Mouse (Mus musculus): ENCODE data around the gene Mgat5.

Mgat5 gene

DNA sequence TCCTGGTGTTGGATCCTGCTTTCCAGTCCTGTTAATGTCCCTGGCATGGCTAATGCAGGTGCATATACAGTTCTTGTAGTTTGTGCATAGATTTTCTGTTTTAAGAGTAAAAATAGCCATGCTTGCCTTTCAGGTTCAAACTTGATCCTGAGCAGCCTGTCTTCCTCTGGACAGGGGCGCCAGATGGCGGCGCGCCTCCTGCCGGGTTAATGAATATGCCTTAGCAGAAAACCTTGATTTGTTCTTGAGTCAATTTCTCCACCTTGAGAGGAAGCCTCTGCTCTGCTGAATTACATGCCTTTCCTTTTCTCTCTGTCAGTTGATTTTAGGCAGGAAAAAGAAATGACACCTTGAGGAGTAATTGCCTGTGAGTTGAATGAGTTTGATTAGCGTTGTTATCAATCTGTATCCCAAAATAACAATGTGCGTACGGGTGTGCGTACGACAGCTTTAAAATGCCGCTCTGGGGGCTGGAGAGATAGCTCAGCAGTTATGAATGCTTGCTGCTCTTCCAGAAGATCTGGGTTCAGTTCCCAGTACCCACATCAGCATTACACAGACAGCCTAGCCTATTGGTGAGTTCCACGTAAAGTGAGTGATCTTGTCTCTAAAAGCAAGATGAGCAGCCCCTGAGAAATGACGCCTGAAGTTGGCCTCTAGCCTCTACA is 57.5 kb downstream of the Mgat5 start:
- no peak for DNase-seq

DNA sequence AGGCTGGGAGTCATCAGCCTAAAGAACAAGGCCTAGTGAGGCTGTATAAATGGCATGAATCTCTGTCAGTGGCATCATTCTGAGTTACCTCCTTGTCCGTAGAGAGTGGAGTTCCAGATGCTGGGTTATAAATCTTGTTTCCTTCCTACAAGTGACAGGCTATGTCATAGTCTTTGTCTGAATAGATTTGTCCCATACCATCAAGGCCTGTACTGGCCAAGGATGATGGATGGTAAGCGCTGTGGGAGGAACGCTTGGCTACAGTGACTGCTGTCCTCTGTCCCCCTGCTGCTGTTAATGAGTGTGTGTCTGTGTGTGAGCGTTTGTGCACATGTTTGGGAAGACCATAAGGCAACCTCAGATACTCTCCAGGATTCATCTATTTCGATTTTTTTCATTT is 63.2 kb downstream of the Mgat5 start:
- DNase-seq: no peak

DNA sequence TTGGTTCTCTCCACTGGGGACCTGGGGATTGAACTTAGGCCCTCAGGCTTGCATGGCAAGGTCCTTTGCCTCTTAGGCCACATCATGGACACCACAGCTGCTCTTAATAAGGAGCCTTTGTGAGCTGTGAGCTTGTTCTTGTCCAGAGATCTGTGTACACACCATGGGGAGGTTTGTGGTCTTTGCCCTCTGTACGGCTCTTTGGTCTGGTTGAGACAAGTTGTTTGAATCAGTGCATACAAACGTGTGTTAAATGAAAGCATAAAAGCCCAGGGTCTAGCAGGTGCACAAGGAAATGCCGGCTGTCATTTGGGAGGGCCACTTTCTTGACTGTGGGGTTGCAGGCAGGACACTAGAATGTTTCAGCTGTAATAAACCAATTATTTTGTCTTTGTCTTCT is 64.5 kb downstream of the Mgat5 start:
- DNase-seq: no peak

DNA sequence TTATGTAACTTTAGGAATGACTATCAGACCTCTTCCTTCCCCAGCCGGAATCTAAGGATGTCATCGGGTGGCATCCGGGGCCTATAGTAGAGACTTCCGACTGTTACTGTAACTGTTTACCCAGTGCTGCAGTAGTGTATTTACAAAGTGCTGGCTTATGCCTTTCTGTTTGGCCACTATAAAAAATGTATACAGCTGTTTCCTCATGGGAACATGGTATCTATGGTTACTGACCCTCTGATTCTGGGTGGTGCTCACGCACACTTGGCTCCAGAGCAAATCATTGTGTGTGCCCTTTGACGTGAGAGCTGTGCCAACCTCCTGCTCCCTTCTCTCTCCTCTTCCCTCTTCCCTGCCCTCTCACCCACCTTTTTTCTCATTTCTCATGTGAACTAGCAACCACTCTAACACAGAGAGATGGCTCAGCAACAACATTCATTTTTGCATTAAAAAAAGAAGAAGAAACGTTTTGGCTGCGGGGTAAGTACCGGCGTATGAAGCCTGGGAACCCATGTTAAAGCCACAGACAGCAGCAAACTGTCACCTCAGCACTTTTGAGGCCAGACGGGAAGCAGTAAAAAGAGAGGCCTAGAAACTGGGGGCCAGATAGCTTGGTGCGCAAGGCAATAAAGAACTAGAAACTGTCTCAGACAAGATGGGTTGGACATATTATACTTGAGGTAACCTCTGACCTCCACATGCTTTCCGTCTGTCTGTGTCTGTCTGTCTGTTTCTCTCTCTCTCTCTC is 65.6 kb downstream of the Mgat5 start:
- DNase-seq: peak; percentile 51

DNA sequence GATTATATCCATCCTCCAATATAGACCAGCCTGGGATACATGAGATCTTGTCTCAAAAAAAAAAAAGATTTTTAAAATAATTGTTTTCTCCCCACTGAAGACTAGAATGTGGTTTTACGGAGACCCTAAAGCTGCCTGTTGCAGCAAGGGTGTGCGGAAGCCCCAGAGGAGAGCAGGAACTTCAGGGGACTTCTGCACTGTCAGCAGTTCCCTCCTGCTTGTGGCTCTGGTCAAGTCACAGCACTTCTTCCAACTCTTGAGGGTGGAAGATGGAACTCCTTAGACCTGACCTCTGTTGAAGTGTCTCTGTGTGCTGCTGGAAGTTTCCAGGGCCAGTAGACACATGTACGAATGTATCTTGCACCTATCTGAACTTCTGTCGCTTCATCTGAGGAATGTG is 66.3 kb downstream of the Mgat5 start:
- DNase-seq: no peak

DNA sequence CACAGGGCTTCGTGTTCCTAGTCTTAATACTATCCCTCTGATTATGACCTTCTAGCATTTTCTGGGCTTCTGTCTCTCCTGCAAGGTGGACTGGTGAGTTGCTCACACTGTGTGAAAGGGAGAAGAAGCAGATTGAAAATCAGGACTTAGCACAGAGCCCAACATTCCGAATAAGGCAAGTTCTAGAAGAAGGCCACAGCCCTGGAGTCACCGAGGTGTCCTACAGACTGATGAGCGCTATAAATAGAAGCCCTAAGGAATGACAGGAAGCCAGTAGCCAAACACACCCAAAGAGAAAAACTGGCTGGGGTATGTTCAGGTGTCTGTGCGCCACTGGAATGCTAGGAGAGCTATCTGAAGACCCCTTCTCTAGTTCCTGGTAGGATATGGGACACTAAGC is 68.5 kb downstream of the Mgat5 start:
- DNase-seq: no peak

DNA sequence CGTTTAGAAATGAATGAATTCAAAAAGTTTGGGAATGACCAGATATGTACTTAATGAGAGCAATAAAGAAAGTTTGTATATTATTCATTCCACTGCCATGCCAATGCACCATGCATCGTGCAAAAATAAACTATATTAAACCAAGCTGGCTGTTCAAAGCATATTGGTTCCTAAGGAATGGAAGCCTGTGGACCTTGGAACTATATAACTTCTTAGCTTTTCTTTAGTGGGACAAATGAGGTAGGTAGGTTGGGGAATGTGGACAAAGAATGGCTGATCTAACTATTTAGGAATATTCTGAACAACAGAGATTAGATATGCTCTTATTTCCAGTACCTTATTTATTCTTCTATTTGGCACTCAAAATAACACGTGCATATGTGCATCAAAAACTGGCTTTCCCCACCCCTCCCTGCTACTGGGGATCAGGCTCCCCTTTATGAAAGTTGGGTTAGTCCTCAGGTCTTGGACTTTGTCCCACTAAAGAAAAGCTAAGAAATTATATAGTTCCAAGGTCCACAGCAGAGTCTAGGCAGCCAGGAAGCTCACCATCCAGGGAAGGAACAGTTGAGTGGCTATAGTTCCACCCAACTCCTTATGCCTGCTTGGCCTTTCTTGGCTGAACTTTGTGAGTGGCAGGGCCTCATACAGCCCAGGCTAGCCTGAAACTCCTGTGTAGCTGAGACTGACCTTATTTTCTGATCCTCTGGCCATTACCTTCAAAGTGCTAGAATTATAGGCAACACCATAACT is 70.9 kb downstream of the Mgat5 start:
- DNase-seq: no peak

DNA sequence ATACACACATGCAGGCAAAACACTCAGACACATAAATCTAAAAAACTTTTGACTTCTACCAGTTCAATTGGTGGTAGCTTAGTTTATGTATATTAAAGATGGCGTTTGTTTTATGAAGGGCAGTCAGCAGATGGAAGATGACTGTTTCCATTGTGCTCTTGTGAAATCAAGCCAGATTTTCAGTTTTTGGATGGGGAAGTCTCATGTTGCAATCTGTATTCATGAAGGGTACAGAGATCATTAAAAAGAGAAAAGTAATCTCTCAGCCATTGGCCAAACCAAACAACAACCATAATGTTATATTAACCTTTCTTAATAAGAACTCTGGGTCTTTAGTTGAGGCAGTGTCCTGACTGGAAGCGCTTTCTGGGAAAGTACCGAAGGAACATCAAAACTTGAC is 73.3 kb downstream of the Mgat5 start:
- no peak for DNase-seq

DNA sequence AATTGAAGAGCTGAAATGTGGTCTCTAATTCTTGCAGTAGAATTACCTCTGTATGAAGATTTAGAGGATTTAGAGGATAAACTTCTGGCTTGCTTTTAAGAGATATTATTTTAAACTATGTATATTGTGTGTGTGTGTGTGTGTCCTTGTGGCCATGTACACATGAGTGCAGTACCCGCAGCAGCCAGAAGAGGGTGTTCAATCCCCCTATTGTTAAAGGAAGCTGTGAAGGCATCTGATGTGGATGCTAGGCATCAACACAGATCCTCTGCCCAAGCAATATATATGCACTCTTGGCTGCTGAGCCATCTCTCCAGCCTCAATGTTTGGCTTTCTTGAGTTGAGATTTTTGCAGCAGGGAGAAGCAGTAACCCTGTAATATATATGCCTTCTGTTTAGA is 75.4 kb downstream of the Mgat5 start:
- peak; percentile 24 for DNase-seq

DNA sequence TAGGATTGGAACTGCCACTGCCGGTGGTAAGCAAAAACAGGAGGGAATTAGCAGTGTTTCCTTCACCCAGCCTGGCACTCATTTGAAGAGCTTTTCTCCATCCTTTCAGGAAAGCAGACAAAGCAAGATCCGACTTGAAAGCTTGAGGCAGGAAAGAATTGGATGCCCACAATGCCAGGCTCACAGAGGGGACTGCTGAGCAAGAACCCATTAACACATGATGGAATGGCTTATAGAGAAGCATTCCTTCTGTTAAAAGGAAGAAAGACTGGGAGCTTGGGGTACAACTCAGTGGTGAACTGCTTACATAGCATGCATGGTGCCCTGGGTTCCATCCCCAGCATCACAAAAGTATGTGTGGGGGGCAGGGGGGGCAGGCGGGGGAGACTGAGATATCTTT is 80.2 kb downstream of the Mgat5 start:
- no peak for DNase-seq

DNA sequence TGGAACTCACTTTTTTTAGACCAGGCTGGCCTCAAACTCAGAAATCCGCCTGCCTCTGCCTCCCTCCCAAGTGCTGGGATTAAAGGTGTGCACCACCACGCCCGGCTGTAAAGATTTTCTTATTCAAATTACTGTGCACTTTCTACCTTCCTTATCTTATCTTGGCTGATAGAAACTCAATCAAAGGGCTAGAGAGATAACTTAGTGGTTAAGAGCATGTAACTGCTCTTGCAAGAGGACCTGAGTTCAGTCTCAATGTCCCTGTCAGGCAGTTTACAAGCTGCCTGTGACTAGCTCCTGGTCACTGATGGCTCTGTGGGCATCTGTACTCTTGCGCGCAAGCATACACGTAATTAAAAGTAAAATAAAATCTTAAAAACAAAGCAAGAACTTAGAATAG is 82.7 kb downstream of the Mgat5 start:
- DNase-seq: no peak

DNA sequence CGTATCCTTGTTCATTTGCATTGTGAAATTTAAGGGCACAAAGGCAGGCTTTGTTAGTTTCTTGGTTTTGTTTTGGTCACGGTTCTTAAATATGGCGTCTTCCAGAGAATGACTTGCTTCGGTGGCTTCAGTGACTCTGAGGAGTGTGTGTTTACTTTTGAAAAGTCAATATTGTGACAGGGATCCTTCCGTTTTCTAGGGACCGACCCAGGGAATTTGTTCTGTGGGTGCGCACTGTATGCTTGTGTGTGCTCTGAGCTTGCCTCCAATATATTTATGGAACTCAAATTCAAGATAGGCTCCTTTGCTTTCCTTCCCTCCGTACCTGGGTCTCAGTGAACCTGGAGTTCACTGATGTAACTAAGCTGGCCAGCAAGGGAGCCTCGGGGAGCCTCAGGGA is 86.1 kb downstream of the Mgat5 start:
- DNase-seq: no peak

DNA sequence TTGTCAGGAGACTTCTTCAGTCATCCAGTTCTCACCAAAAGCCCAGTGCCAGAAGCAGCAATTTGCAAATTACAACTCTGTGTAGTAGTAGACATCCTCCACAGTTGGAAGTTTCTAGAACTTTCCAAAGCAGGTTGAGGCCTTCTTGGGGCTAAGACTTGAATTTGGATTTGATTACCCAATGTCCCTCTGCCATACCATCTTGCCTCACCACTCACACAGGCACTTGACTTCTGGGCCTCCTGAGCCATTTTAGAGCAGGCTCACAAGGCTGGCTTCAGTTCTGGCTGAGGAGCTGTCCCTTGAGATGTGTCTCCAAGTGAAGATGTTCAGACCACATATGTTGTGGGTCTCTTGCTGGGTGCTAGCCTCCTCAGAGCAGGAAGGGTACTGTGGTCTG is 86.9 kb downstream of the Mgat5 start:
- no peak for DNase-seq

DNA sequence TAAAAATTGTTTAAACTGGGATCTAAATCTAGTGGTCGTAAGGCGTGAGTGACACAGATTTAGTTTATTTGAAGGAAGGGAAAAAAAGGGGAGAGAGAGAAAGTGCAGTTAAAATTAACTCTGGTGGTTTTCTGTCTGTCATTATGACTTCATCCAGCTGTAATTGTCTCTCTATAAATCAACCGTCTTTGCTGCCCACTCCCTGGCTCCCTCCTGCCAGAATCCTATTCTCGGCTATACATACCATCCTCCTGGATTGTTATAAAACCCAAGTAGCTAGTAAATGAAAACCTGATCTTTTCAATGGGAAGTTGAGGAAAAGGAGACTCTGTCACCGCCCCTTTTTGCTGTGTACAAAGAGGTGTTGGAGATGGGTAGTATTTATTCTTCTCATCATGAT is 88.5 kb downstream of the Mgat5 start:
- DNase-seq: no peak

DNA sequence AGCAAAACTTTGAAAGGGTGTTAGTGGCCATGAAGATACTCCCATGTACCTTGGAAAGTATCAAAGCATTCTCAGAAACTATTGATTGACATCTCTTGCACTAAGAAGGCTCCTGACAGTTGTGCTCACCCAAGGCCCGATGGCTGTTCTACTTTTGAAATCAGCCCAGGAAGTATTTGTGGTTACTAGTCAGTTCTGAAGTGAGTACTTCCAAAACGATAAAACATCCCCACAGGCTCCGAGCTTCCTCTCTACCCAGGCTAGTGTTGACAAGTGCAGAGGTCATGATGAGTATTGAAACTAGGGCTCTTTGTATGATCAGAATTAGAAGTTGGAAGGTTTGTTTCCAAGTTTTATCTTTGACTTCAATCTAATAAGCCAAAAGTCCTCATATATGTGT is 92.0 kb downstream of the Mgat5 start:
- no peak for DNase-seq

DNA sequence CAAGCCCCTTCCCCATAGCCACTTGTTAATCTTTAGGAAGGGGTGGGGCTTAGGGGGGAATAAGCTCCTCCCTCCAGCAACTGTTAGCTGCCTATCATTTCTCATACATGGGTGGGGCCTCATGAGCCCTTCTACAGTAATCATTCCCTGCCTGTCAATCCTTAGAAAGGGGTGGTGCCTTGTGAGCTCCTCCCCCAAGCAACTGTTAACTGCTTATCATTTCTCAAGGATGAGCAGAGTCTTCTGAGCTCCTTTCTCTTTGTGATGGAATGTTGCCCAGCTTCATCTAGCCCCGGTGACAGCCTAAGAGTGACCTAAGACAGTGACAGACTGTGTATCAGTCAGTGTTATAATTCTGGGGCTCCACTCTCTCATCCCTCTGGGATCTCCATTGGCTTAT is 95.0 kb downstream of the Mgat5 start:
- DNase-seq: no peak

DNA sequence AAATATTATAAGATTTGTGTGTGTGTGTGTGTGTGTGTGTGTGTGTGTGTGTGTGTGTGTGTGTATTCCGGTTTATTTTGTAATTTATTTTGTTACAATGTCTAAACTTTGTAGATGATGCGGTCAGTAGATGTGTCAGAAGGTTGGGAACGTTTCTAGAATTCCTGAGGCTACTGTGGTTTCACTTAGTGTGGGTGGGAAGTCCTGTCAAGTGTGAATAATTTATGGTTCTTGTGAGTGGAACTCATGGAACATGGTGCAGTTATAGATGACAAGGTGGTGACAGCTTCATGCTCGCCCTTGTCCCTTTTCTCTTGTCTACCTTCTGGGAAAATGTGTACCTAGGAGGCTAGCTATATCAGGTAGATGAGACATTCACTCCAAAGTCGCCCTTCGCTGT is 96.2 kb downstream of the Mgat5 start:
- DNase-seq: no peak

DNA sequence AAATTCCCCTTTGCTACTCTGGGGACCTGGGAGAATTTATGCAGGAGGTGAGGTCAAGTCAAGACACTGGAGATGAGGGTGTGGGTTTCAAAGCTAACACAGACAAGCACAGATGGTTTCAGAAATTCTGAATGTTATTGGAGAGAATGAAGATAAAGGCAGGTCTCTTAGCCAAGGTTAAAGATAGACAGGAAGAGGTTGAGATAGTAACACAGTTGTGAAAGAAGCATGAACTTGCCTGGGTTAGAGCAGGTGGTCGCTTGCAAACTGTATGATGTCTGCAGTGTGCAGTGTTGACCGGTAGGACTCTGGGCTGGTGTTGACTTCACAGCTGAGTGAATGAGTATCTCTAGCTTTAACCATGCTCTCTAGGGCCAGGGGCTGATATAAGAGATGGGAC is 97.8 kb downstream of the Mgat5 start:
- DNase-seq: no peak

DNA sequence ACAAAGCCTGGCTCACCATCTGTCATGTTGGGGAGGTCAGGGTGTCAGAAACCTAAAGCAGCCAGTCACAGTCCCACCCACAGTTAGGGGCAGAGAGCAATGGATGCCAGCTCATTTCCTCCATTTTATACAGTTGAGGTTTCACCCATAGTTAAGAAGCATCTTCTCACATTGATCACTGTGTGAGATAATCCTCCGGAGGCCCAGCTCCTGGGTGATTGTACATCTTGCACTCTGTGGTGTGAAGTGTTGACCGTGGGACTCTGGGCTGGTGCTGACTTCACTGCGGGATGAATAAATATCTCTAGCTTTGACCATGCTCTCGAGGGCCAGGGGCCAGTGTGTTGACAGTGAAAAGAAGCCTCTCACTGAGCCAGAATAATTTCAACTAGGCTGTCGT is 99.0 kb downstream of the Mgat5 start:
- no peak for DNase-seq

DNA sequence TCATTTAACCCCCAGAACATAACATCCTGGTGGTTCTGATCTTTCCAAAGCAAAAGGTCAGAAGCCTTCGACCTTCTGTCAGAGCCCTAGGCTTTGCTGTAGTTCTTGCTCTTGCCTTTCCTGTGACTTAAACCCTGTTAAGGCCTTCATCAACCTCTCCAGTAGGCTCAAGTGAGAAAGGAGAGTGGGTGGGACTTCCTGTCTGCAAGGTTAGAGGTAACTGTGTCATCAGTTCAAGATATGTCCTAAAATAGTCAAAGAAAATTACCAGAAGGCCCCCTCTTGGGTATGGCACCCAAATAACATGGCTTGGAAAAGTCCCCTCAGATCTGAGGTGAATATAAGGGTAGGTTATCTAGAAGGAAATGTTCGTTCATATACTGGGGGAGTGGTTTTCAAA is 99.5 kb downstream of the Mgat5 start:
- no peak for DNase-seq

DNA sequence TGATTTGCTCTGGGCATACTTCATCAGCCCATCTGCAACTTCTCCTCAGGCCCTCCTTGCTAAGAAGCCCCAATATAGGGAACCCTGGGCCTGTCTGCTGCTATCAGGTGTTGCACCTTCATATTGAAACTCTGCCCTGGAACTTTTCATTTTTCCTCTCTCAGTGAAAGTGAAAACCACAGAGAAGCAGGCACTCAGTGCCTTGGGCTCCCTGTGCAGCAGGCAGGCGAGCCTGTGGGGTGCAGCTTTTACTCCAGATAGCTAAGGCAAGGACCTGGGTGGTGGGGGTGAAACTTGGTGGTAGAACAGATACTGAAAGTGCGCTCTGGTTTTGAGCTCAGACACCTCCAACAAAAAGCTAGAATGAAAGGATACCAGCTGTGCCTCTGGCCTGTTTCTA is 100.8 kb downstream of the Mgat5 start:
- DNase-seq: no peak

DNA sequence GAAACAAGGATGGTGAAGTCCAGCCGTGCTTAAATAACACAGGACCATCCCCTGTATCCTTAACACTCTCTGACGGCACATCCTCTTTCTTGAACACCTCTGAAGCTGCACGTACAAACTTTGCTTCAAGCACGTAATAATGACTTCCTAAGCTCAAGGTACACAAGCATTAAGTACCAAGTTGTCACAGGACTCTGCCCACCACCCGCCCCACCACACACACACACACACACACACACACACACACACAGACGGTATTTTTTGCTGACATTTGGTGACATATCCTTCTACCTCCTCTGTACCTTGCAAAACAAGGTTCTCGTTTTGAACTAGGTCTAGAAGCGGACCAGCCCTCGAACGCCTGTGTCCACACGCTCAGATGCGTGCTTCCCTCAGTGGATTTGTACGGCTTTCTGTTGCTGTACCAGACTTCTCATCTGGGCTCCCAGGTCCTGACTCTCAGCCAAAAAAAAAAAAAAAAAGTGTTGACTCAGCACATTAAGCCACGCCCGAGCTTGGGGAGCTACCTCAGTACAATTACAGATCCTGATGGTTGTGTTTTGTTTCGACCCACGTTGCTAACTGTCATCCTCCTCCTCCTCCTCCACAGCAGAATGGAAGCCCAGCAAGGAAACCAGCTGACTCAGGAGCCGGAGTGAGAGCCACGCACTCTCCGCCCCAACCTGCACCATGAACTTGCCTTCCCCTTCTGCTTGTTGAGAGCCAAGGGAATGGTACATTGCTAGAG is 101.4 kb downstream of the Mgat5 start:
- no peak for DNase-seq

DNA sequence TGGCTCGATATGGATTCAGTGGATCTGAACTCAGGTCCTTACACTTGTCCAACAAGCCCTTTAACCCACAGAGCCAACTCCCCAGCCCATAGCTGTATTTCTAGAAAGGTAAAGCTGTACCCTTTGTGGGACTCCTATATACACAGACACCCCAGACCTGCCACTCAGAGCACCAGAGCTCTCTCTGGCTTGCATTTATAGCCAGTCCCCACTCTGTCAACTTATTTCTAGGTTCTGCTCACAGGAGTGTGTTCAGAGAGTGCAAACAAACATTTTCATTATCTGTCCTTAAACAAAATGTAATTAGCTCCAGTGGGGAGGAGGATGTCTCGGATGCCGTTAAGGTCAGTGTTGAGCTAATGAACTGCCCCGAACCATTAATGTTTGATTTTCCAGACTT is 102.5 kb downstream of the Mgat5 start:
- no peak for DNase-seq
